Mouse (Mus musculus) granulocyte monocyte progenitor cell, adult 5-6 weeks (primary cell): ENCODE measurements around the gene Sephs2. TPM values are rescaled to one million over a fixed set of nuclear protein-coding genes. Genes with fewer than 3 reads are reported as not detected.
A peak's percentile ranks its signal among the peaks of the same experiment; 100 is the strongest.

ENCODE experiments used
- ATAC-seq: replicated peaks from 2 replicates; pipeline ENCODE4 v1.8.0; 2016; ENCODE audit warnings: mild to moderate bottlenecking, moderate TSS enrichment, inconsistent platforms; ENCODE audit not compliant: poor library complexity, severe bottlenecking
- total RNA-seq, 2 experiments: library from RNA; stranded (forward) in 1 of 2; stranded (reverse) in 1 of 2; fragments of 200-712, 200-1000 nt in 1 of 2; fragments of >200 nt in 1 of 2; fragmentation: Nextera tagmentation in 1 of 2; gene quantifications; 2 replicates each; pipeline ENCODE4 v1.2.3; 2014 to 2017

Gene Sephs2
- total RNA-seq, 2 experiments from 2014 or later, result 70.4 to 158 TPM

- ATAC-seq, result no peak
These were observed 39.1 kb downstream of the Sephs2 start for GRCm38 (mm10) chr7:127234777-127235176.

- ATAC-seq, result no peak
These were observed 40.1 kb downstream of the Sephs2 start for GRCm38 (mm10) chr7:127233765-127234164.

GRCm38 (mm10) chr7:127233368-127233749 is 40.5 kb downstream of the Sephs2 start:
- 0 out of 2 replicates have a peak, but pooled peaks have one; percentile 5 for ATAC-seq

- ATAC-seq, result peak; percentile 82
These were observed 41.1 kb downstream of the Sephs2 start, which contains the start of the genes Zfp553 and Sept1 for GRCm38 (mm10) chr7:127232622-127233367. Gene Zfp553, plus strand, starts transcription at chr7:127233061. Gene Sept1, minus strand, starts transcription at chr7:127233130.

- no peak for ATAC-seq
These were observed 41.8 kb downstream of the Sephs2 start for GRCm38 (mm10) chr7:127231826-127232621.

- no peak for ATAC-seq
These were observed 42.5 kb downstream of the Sephs2 start for GRCm38 (mm10) chr7:127231376-127231775.

- ATAC-seq, result peak; percentile 65
These were observed 45.1 kb downstream of the Sephs2 start for GRCm38 (mm10) chr7:127228615-127229303.

GRCm38 (mm10) chr7:127225147-127225995 is 48.5 kb downstream of the Sephs2 start:
- no peak for ATAC-seq

GRCm38 (mm10) chr7:127224616-127225015 is 49.2 kb downstream of the Sephs2 start:
- ATAC-seq, result no peak

GRCm38 (mm10) chr7:127223515-127224478 is 50.1 kb downstream of the Sephs2 start:
- no peak for ATAC-seq

GRCm38 (mm10) chr7:127223106-127223505 is 50.7 kb downstream of the Sephs2 start:
- no peak for ATAC-seq

Other genes starting within 250 kb of the Sephs2 start
- 143 and 169 TPM in 2 replicates for gene Maz, start 247.0 kb downstream of the Sephs2 start, total RNA-seq (2014; fragmentation: Nextera tagmentation)
- gene Maz, start 247.0 kb downstream of the Sephs2 start, total RNA-seq (2017), result 52.5 and 77.5 TPM in 2 replicates
- 26.2 and 29.2 TPM in 2 replicates for gene Kif22, start 231.6 kb downstream of the Sephs2 start, total RNA-seq (2014; fragmentation: Nextera tagmentation)
- 65.0 and 67.4 TPM in 2 replicates for gene Kif22, start 231.6 kb downstream of the Sephs2 start, total RNA-seq (2017)
- gene Zg16, start 186.7 kb downstream of the Sephs2 start, total RNA-seq (2014; fragmentation: Nextera tagmentation), result not detected in 2 replicates
- gene Zg16, start 186.7 kb downstream of the Sephs2 start, total RNA-seq (2017), result 1.6 and 2.5 TPM in 2 replicates
- 19.3 and 22.1 TPM in 2 replicates for gene AI467606, start 182.7 kb downstream of the Sephs2 start, total RNA-seq (2014; fragmentation: Nextera tagmentation)
- 23.5 and 25.9 TPM in 2 replicates for gene AI467606, start 182.7 kb downstream of the Sephs2 start, total RNA-seq (2017)
- 2.7 and 3.1 TPM in 2 replicates for gene Qprt, start 151.8 kb downstream of the Sephs2 start, total RNA-seq (2014; fragmentation: Nextera tagmentation)
- 0.21 and 1.6 TPM in 2 replicates for gene Qprt, start 151.8 kb downstream of the Sephs2 start, total RNA-seq (2017)
- gene Spn, start 136.2 kb downstream of the Sephs2 start, total RNA-seq (2014; fragmentation: Nextera tagmentation), result 123 and 159 TPM in 2 replicates
- gene Spn, start 136.2 kb downstream of the Sephs2 start, total RNA-seq (2017), result 293 and 356 TPM in 2 replicates
- 21.1 and 44.7 TPM in 2 replicates for gene Cd2bp2, start 78.0 kb downstream of the Sephs2 start, total RNA-seq (2014; fragmentation: Nextera tagmentation)
- 44.1 and 58.2 TPM in 2 replicates for gene Cd2bp2, start 78.0 kb downstream of the Sephs2 start, total RNA-seq (2017)
- gene Tbc1d10b, start 65.6 kb downstream of the Sephs2 start, total RNA-seq (2014; fragmentation: Nextera tagmentation), result 27.0 and 33.2 TPM in 2 replicates
- gene Tbc1d10b, start 65.6 kb downstream of the Sephs2 start, total RNA-seq (2017), result 26.2 and 35.0 TPM in 2 replicates
- 9.1 and 25.5 TPM in 2 replicates for gene Mylpf, start 65.2 kb downstream of the Sephs2 start, total RNA-seq (2014; fragmentation: Nextera tagmentation)
- 1.2 and 4.3 TPM in 2 replicates for gene Mylpf, start 65.2 kb downstream of the Sephs2 start, total RNA-seq (2017)
- gene Zfp553, start 41.0 kb downstream of the Sephs2 start, total RNA-seq (2014; fragmentation: Nextera tagmentation), result 6.0 and 18.7 TPM in 2 replicates
- gene Zfp553, start 41.0 kb downstream of the Sephs2 start, total RNA-seq (2017), result 11.4 and 12.0 TPM in 2 replicates
- 17.1 and 23.3 TPM in 2 replicates for gene Sept1, start 40.9 kb downstream of the Sephs2 start, total RNA-seq (2014; fragmentation: Nextera tagmentation)
- gene Sept1, start 40.9 kb downstream of the Sephs2 start, total RNA-seq (2017), result 29.1 and 33.3 TPM in 2 replicates
- gene Zfp771, start 29.8 kb downstream of the Sephs2 start, total RNA-seq (2014; fragmentation: Nextera tagmentation), result 4.9 and 7.8 TPM in 2 replicates
- gene Zfp771, start 29.8 kb downstream of the Sephs2 start, total RNA-seq (2017), result 5.9 and 10.6 TPM in 2 replicates
- gene Dctpp1, start 13.3 kb downstream of the Sephs2 start, total RNA-seq (2014; fragmentation: Nextera tagmentation), result 99.5 and 126 TPM in 2 replicates
- gene Dctpp1, start 13.3 kb downstream of the Sephs2 start, total RNA-seq (2017), result 68.9 and 72.0 TPM in 2 replicates
- 57.2 and 65.5 TPM in 2 replicates for gene Itgal, start 22.2 kb upstream of the Sephs2 start, total RNA-seq (2014; fragmentation: Nextera tagmentation)
- gene Itgal, start 22.2 kb upstream of the Sephs2 start, total RNA-seq (2017), result 22.4 and 27.1 TPM in 2 replicates
- gene Zfp768, start 71.5 kb upstream of the Sephs2 start, total RNA-seq (2014; fragmentation: Nextera tagmentation), result 3.7 and 9.6 TPM in 2 replicates
- 5.5 and 6.2 TPM in 2 replicates for gene Zfp768, start 71.5 kb upstream of the Sephs2 start, total RNA-seq (2017)
- gene Zfp747, start 102.0 kb upstream of the Sephs2 start, total RNA-seq (2014; fragmentation: Nextera tagmentation), result 1.8 and 4.4 TPM in 2 replicates
- 6.2 and 13.4 TPM in 2 replicates for gene Zfp747, start 102.0 kb upstream of the Sephs2 start, total RNA-seq (2017)
- 2.7 and 3.7 TPM in 2 replicates for gene 9130019O22Rik, start 113.1 kb upstream of the Sephs2 start, total RNA-seq (2014; fragmentation: Nextera tagmentation)
- 4.1 and 5.5 TPM in 2 replicates for gene 9130019O22Rik, start 113.1 kb upstream of the Sephs2 start, total RNA-seq (2017)
- 2.5 TPM in 1 of 2 replicates, not detected in the other for gene E430018J23Rik, start 119.6 kb upstream of the Sephs2 start, total RNA-seq (2014; fragmentation: Nextera tagmentation)
- 4.2 and 8.9 TPM in 2 replicates for gene E430018J23Rik, start 119.6 kb upstream of the Sephs2 start, total RNA-seq (2017)
- 8.9 and 10.8 TPM in 2 replicates for gene Zfp764, start 132.8 kb upstream of the Sephs2 start, total RNA-seq (2014; fragmentation: Nextera tagmentation)
- 12.5 and 15.1 TPM in 2 replicates for gene Zfp764, start 132.8 kb upstream of the Sephs2 start, total RNA-seq (2017)
- 13.5 and 17.6 TPM in 2 replicates for gene Zfp688, start 148.0 kb upstream of the Sephs2 start, total RNA-seq (2014; fragmentation: Nextera tagmentation)
- gene Zfp688, start 148.0 kb upstream of the Sephs2 start, total RNA-seq (2017), result 7.1 and 12.5 TPM in 2 replicates
- gene Zfp689, start 175.1 kb upstream of the Sephs2 start, total RNA-seq (2014; fragmentation: Nextera tagmentation), result 0.70 and 3.9 TPM in 2 replicates
- gene Zfp689, start 175.1 kb upstream of the Sephs2 start, total RNA-seq (2017), result 2.7 and 3.6 TPM in 2 replicates
- 96.7 and 115 TPM in 2 replicates for gene Prr14, start 185.6 kb upstream of the Sephs2 start, total RNA-seq (2014; fragmentation: Nextera tagmentation)
- gene Prr14, start 185.6 kb upstream of the Sephs2 start, total RNA-seq (2017), result 23.8 and 29.0 TPM in 2 replicates
- gene Fbrs, start 205.1 kb upstream of the Sephs2 start, total RNA-seq (2014; fragmentation: Nextera tagmentation), result 87.1 and 132 TPM in 2 replicates
- 21.9 and 28.5 TPM in 2 replicates for gene Fbrs, start 205.1 kb upstream of the Sephs2 start, total RNA-seq (2017)
- 139 and 145 TPM in 2 replicates for gene Srcap, start 237.9 kb upstream of the Sephs2 start, total RNA-seq (2014; fragmentation: Nextera tagmentation)
- 20.9 and 22.9 TPM in 2 replicates for gene Srcap, start 237.9 kb upstream of the Sephs2 start, total RNA-seq (2017)
- 25.2 and 31.5 TPM in 2 replicates for gene Gm42715, start 245.5 kb upstream of the Sephs2 start, total RNA-seq (2014; fragmentation: Nextera tagmentation)
- 5.7 and 6.4 TPM in 2 replicates for gene Gm42715, start 245.5 kb upstream of the Sephs2 start, total RNA-seq (2017)